Mouse (Mus musculus): Measurements from ENCODE around the gene Bmf.

The Bmf gene

GRCm38 (mm10) chr2:118512418-118513377 is 36.8 kb downstream of the Bmf start:
- DNase-seq (ENCODE audit: low spot score), result no peak

GRCm38 (mm10) chr2:118511779-118512417 is 37.6 kb downstream of the Bmf start:
- no peak for DNase-seq (ENCODE audit: low spot score)

- DNase-seq (ENCODE audit: low spot score), result peak; percentile 87
Measured at GRCm38 (mm10) chr2:118510447-118511310, 38.8 kb downstream of the Bmf start.

- DNase-seq (ENCODE audit: low spot score), result no peak
Measured at GRCm38 (mm10) chr2:118509688-118510446, 39.6 kb downstream of the Bmf start.

GRCm38 (mm10) chr2:118507126-118507525 is 42.4 kb downstream of the Bmf start:
- no peak for DNase-seq (ENCODE audit: low spot score)

GRCm38 (mm10) chr2:118500191-118500590 is 49.3 kb downstream of the Bmf start:
- DNase-seq (ENCODE audit: low spot score), result no peak

GRCm38 (mm10) chr2:118499135-118499961 is 50.1 kb downstream of the Bmf start:
- no peak for DNase-seq (ENCODE audit: low spot score)

- DNase-seq (ENCODE audit: low spot score), result no peak
Measured at GRCm38 (mm10) chr2:118498476-118498875, 51.0 kb downstream of the Bmf start.

GRCm38 (mm10) chr2:118497890-118498289 is 51.6 kb downstream of the Bmf start:
- DNase-seq (ENCODE audit: low spot score), result no peak

- DNase-seq (ENCODE audit: low spot score), result no peak
Measured at GRCm38 (mm10) chr2:118495024-118495423, 54.5 kb downstream of the Bmf start.

- DNase-seq (ENCODE audit: low spot score), result no peak
Measured at GRCm38 (mm10) chr2:118491741-118492395, 57.6 kb downstream of the Bmf start.

- DNase-seq (ENCODE audit: low spot score), result no peak
Measured at GRCm38 (mm10) chr2:118491281-118491731, 58.2 kb downstream of the Bmf start.

GRCm38 (mm10) chr2:118490241-118491091 is 59.0 kb downstream of the Bmf start:
- DNase-seq (ENCODE audit: low spot score), result peak; percentile 40

- no peak for DNase-seq (ENCODE audit: low spot score)
Measured at GRCm38 (mm10) chr2:118487806-118488205, 61.7 kb downstream of the Bmf start.

- peak; percentile 79 for DNase-seq (ENCODE audit: low spot score)
Measured at GRCm38 (mm10) chr2:118486933-118487332, 62.6 kb downstream of the Bmf start.

- DNase-seq (ENCODE audit: low spot score), result no peak
Measured at GRCm38 (mm10) chr2:118485415-118485814, 64.1 kb downstream of the Bmf start.

GRCm38 (mm10) chr2:118484386-118484898 is 65.0 kb downstream of the Bmf start:
- DNase-seq (ENCODE audit: low spot score), result no peak

GRCm38 (mm10) chr2:118483032-118483431 is 66.5 kb downstream of the Bmf start:
- no peak for DNase-seq (ENCODE audit: low spot score)

GRCm38 (mm10) chr2:118480886-118481285 is 68.6 kb downstream of the Bmf start:
- no peak for DNase-seq (ENCODE audit: low spot score)
